Mouse (Mus musculus) kidney, embryonic 16.5 days (tissue): ENCODE results near the gene 1810013L24Rik. TPM values are rescaled to one million over a fixed set of nuclear protein-coding genes. Genes with fewer than 3 reads are reported as not detected.

Experiments used
- ATAC-seq: fragments of 200-750 bp; cut with Nextera tagmentation; 2 replicates; pipeline ENCODE4 v1.8.0; 2017; ENCODE audit warnings: moderate TSS enrichment; ENCODE audit not compliant: low FRiP score, low TSS enrichment
- H3K27ac ChIP-seq: fragments of 300-500 bp; sonication (generic); 2 replicates; pipeline ENCODE4 v1.5.1; 2014; ENCODE audit warnings: low read length
- H3K27me3 ChIP-seq: fragments of 300-500 bp; sonication (generic); 2 replicates; pipeline ENCODE4 v1.6.1; 2014; ENCODE audit warnings: low read length, control low read depth, mixed read lengths; ENCODE audit not compliant: insufficient read depth
- H3K36me3 ChIP-seq: fragments of 300-500 bp; sonication (generic); 2 replicates; pipeline ENCODE4 v1.6.1; 2014; ENCODE audit warnings: low read length, control low read depth, mixed read lengths; ENCODE audit not compliant: insufficient read depth
- H3K4me1 ChIP-seq: fragments of 300-500 bp; sonication (generic); 2 replicates; pipeline ENCODE4 v1.6.1; 2014; ENCODE audit warnings: low read length, control low read depth, mixed read lengths; ENCODE audit not compliant: insufficient read depth
- H3K4me2 ChIP-seq: fragments of 300-500 bp; sonication (generic); replicated peaks from 2 replicates; pipeline ENCODE4 v1.6.1; 2014; ENCODE audit warnings: low read depth, low read length
- H3K4me3 ChIP-seq: fragments of 300-500 bp; sonication (generic); 2 replicates; pipeline ENCODE4 v1.5.1; 2014; ENCODE audit warnings: mild to moderate bottlenecking, low read length
- H3K9ac ChIP-seq: fragments of 300-500 bp; sonication (generic); replicated peaks from 2 replicates; pipeline ENCODE4 v1.6.1; 2014; ENCODE audit warnings: low read length
- H3K9me3 ChIP-seq: fragments of 300-500 bp; sonication (generic); 2 replicates; pipeline ENCODE4 v1.6.1; 2016; ENCODE audit warnings: low read length, control low read depth
- WGBS: fragments of 180-500 bp; shearing (Covaris S2); extraction: QIAGEN DNeasy Blood & Tissue Kit; methylation state at CpG from one replicate; pipeline ENCODE4 v1.1.7; 2014; 5-methylcytosine and 5-hydroxymethylcytosine counted together
- polyA plus RNA-seq: library from polyadenylated mRNA; unstranded; fragments of >200 nt; fragmentation: Nextera tagmentation; extraction: Ambion mirVana; gene quantifications from 2 replicates; pipeline ENCODE4 v1.2.1, GENCODE M21; 2015

1810013L24Rik gene
- polyA plus RNA-seq = 18.5 and 19.8 TPM in 2 replicates

DNA sequence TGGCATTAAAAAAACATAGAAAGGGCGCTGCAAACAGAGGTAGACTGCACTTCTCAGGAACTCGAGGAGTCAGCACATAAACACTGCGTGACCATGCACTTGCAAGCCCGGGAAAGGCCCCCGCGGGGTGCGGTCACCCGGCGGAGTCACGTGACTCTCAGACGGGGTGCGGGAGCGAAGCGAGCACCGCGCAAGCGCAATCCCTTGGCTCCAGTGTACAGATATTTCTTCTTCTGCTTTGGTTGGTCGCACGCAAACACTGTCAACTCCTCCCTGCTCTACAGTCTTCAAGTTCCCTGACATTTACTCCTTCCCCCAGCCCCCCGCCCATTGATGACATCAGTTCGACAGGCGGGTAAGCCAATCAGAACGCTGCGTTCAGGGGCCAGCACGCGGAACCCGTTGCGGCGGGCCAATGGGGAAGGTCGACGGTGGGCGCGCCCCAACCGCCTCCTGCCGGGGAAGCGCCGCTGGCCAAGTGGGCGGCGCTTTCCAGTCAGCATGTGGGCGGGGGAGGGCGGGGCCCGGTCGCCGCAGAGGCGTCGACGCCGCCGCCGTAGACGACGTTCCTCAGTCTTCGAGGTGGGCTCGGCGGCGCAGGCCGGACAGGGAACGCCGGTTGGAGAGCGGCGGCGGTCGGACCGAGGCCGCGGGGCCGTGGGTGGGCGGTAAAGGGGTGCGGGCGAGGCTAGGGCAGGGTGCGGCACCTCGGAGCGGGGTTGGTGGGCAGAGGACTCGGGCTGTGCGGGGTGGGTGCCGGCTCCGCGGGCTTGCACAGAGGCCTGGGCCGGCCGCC, at the start of gene 1810013L24Rik:
Gene 1810013L24Rik (plus strand): TSS at position 537 of the 796 bp plus-strand sequence.
- H3K9me3 ChIP-seq = no peaks in the 10 kb centered on the region
- peak within 1 kb of the TSS; percentile 94 for H3K27ac ChIP-seq
- peak within 1 kb of the TSS; percentile 94 for H3K4me2 ChIP-seq
- H3K9ac ChIP-seq = peak within 1 kb of the TSS; percentile 94
- no peaks in the 10 kb centered on the region for H3K27me3 ChIP-seq
- H3K4me3 ChIP-seq = peak within 1 kb of the TSS; percentile 98
- under 1% methylated on average over 70 of the region's 80 CpGs for WGBS
- peaks cover 31% of the 10 kb centered on the region for H3K4me1 ChIP-seq
- 0 out of 2 replicates have a peak, but pooled peaks cover 8% of the 10 kb centered on the region for H3K36me3 ChIP-seq
- ATAC-seq = peak; percentile 97

DNA sequence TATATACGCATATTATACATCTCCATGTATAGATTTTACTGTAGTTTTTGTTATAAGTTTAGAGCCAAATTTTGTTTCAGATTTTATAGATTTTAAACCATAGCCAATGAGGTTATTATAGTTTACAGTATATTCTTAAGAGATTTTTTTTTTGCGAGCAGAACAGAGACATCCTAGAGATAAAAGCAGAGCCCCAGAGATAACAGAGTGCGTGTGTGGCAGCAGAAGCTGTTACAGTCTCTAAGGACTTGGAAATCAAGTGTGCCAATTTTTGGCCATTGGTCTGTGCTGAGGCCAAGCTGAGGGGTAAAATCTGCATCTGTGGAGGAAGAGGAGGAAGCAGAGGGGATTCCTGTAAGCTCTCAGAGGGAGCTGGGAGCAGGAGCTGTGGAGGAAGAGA, 49.7 kb upstream of the 1810013L24Rik start:
- no peak overlapping the region for H3K27ac ChIP-seq
- H3K9me3 ChIP-seq = no peaks in the 10 kb centered on the region
- no peaks in the 10 kb centered on the region for H3K27me3 ChIP-seq
- 80% methylated on average over 3 of the region's 3 CpGs for WGBS
- H3K4me3 ChIP-seq = no peak overlapping the region
- ATAC-seq = no peak
- no peaks in the 10 kb centered on the region for H3K36me3 ChIP-seq
- no peaks in the 10 kb centered on the region for H3K4me1 ChIP-seq
- H3K9ac ChIP-seq = no peak overlapping the region
- H3K4me2 ChIP-seq = no peak overlapping the region

DNA sequence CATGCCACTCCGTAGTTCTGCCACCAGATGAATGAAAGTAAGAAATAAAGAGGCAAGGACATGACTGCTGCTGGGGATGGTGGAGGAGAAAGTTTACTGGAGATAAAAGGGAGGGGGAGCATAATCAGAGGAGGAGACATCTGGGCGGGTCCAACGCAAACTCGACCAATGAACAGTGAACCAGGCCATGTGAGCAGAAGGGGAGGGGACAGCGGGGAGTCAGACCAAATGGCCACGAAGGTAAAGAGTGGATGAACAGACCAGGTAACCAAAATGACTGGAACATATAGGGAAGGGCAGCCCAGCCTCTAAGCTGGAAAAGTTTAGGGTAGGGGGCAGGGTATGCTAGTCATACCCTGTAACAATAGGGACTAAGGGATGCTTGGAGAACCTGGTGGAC, 48.7 kb upstream of the 1810013L24Rik start:
- no peak overlapping the region for H3K9ac ChIP-seq
- no peaks in the 10 kb centered on the region for H3K27me3 ChIP-seq
- no peaks in the 10 kb centered on the region for H3K36me3 ChIP-seq
- H3K4me1 ChIP-seq = no peaks in the 10 kb centered on the region
- H3K4me2 ChIP-seq = no peak overlapping the region
- H3K9me3 ChIP-seq = no peaks in the 10 kb centered on the region
- WGBS = 66% methylated on average over 6 of the region's 6 CpGs
- no peak overlapping the region for H3K4me3 ChIP-seq
- ATAC-seq = no peak
- no peak overlapping the region for H3K27ac ChIP-seq

DNA sequence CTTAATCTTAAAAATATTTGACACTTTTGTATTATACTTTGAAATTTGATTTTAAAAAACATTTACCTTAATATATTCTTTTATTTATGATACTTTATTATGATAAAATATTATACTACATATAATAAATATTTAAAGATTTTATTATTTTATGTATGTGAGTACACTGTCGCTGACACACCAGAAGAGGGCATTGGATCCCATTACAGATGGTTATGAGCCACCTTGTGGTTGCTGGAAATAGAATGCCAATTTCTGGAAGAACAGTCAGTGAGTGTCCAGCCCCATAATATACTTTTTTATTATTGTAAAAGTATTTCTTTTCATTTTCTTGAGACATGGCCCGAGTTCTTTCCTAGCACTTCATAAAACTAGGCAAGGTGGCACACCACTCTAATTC, 48.2 kb upstream of the 1810013L24Rik start:
- 90% methylated on average over 2 of the region's 2 CpGs for WGBS

DNA sequence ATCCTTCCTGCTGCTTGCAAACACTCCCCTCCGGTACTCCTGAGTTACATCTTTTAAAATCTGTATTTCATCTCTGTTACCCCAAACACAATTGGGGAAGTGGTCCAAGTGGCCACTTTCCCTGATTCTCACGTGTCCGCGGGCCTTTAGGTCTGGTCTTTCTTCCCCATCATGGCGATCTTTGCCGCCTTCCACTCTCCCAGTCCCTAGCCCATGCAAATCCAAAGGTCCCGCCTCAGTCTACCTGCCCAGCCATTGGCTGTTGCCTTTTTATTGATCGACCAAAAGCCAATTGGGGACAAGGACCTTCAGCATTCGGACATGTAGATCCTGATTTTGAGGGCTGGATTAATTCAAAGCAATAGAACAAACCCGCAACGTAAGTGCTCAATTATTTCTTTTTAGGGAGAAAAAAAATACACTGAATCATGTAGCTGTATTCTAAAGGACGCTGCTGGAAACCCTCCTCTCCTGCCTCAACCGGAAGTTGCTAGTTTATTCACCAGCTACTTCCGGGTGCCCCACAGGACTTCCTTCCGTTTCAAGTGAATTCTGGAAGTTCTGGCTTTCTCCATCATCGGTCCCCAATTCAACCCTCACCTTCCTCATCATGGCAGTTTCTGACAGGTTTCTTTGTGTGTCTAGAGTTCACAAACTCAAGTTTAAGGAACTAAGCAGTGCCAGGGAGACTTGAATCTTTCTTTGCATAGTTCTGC, 46.5 kb upstream of the 1810013L24Rik start:
- 83% methylated on average over 16 of the region's 16 CpGs for WGBS

More for the DNA sequence above, 48.2 kb upstream of the 1810013L24Rik start:
- H3K27me3 ChIP-seq = no peaks in the 10 kb centered on the region
- no peak overlapping the region for H3K27ac ChIP-seq
- H3K9ac ChIP-seq = no peak overlapping the region
- no peak overlapping the region for H3K4me2 ChIP-seq
- ATAC-seq = no peak
- H3K36me3 ChIP-seq = no peaks in the 10 kb centered on the region
- no peaks in the 10 kb centered on the region for H3K9me3 ChIP-seq
- no peaks in the 10 kb centered on the region for H3K4me1 ChIP-seq
- no peak overlapping the region for H3K4me3 ChIP-seq

DNA sequence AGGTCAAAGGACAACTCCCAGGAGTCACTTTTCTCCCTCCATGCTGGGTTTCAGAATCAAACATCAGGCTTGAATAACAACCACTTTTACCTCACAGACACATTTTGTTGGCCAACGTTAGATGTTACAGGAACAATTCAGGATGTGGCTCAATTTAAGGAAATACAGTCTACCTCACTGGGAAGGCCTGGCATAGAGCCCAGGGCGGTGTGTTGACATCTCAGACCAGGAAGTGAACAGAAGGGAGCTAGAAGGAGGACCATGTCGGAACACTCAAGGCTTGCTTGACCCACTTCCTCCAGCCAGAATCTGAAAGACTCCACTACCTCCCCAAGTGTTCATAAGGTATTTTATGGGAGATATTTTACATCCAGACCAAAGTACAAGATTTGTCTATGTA, 45.1 kb upstream of the 1810013L24Rik start:
- H3K9ac ChIP-seq = no peak overlapping the region
- no peak overlapping the region for H3K4me2 ChIP-seq
- no peaks in the 10 kb centered on the region for H3K9me3 ChIP-seq
- no peak for ATAC-seq
- H3K27me3 ChIP-seq = no peaks in the 10 kb centered on the region
- H3K4me1 ChIP-seq = no peaks in the 10 kb centered on the region
- H3K4me3 ChIP-seq = no peak overlapping the region
- H3K27ac ChIP-seq = no peak overlapping the region; the same call in 1 of the 2 replicates
- 56% methylated on average over 3 of the region's 3 CpGs for WGBS
- H3K36me3 ChIP-seq = no peaks in the 10 kb centered on the region

More for the DNA sequence above, 46.5 kb upstream of the 1810013L24Rik start:
- Histone ChIP-seq H3K9ac (no peak overlapping the region), H3K4me1 (no peaks in the 10 kb centered on the region), H3K4me2 (no peak overlapping the region), H3K27ac (no peak overlapping the region), H3K27me3 (no peaks in the 10 kb centered on the region), H3K36me3 (no peaks in the 10 kb centered on the region), H3K9me3 (no peaks in the 10 kb centered on the region), H3K4me3 (no peak overlapping the region)
- no peak for ATAC-seq

DNA sequence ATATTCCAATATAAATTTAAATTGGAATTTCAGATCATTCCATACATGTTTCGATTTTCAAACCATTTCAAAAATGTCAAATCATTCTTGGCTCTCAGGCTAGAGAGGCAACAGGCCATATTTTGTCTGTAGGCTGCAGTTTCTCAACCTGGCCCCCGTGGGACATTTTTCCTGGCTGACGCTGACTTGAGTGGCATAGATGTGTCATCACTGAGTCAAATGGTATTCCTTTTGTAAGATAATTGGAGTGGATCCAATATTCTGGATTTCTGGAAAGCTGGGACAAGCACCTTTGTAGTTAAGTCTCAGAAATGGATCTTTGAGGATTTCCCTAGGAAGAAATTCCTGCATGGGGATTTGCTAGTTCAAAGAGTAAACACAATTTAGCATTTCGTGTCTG, 39.0 kb upstream of the 1810013L24Rik start:
- H3K27ac ChIP-seq = no peak overlapping the region
- WGBS = 84% methylated on average over 4 of the region's 4 CpGs
- H3K4me3 ChIP-seq = no peak overlapping the region
- ATAC-seq = no peak
- H3K9ac ChIP-seq = no peak overlapping the region
- H3K27me3 ChIP-seq = no peaks in the 10 kb centered on the region
- H3K36me3 ChIP-seq = no peaks in the 10 kb centered on the region
- no peaks in the 10 kb centered on the region for H3K9me3 ChIP-seq
- H3K4me2 ChIP-seq = no peak overlapping the region
- no peaks in the 10 kb centered on the region for H3K4me1 ChIP-seq

DNA sequence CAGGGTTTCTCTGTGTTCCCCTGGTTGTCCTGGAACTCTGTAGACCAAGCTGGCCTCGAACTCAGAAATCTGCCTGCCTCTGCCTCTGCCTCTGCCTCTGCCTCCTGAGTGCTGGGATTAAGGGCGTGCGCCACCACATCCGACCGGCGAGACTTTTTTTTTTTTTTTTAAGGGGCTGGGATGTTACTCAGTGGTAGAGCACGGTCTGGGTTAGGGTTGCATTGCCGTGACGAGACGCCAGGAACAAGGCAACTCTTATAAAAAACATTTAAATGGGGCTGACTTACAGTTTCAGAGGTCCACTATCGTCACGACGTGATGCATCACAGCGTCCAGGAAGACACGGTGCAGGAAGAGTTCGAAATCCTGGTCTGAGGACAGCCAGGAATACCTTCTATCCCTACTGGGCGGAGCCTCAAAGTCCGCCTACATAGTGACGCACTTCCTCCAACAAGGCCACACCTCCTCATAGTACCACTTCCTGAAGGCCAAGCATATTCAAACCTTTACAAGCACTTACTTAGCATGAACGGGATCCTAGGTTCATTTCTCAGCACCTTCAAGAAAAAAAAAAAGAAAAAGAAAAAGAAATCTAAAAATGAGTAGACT, 37.8 kb upstream of the 1810013L24Rik start, which contains the start of gene Usp7:
Gene Usp7 (minus strand): TSS at position 360 of the 609 bp plus-strand sequence.
- H3K4me3 ChIP-seq = no peak within 1 kb of the TSS
- WGBS = 91% methylated on average over 20 of the region's 20 CpGs
- H3K4me2 ChIP-seq = no peak within 1 kb of the TSS
- H3K36me3 ChIP-seq = no peaks in the 10 kb centered on the region
- no peaks in the 10 kb centered on the region for H3K9me3 ChIP-seq
- no peak for ATAC-seq
- no peaks in the 10 kb centered on the region for H3K27me3 ChIP-seq
- no peak within 1 kb of the TSS for H3K27ac ChIP-seq
- no peaks in the 10 kb centered on the region for H3K4me1 ChIP-seq
- H3K9ac ChIP-seq = no peak within 1 kb of the TSS

DNA sequence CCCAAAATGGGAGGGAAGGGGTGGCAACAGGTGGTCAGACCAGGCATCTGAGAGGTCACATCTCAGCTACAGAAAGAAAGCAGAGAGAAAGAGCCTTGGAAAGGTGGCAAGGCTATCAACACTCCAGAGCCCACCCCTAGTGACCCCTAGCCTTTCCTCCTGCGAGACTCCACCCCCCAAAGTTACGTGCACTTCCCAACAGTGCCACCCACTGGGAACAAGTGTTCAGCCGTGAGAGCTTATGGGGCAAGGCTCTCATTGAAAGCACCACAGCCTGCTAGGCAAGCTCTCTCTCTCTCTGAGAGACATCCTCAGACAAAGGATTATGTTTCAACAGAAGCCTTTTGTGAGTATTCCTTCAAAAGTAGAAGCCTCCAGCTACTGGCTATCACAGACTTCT, 34.9 kb upstream of the 1810013L24Rik start:
- Histone ChIP-seq H3K4me3 (no peak overlapping the region), H3K4me1 (no peaks in the 10 kb centered on the region), H3K36me3 (no peaks in the 10 kb centered on the region), H3K27me3 (no peaks in the 10 kb centered on the region), H3K9me3 (0 out of 2 replicates have a peak, but pooled peaks cover 4% of the 10 kb centered on the region), H3K27ac (no peak overlapping the region), H3K4me2 (no peak overlapping the region), H3K9ac (no peak overlapping the region)
- WGBS = 5% methylated on average over 3 of the region's 3 CpGs
- no peak for ATAC-seq
